Mouse (Mus musculus) G1E (cell line): ENCODE data around the gene Atp4a. TPM values are rescaled to one million over a fixed set of nuclear protein-coding genes. Genes with fewer than 3 reads are reported as not detected.
"Not testable (repeated sequence)": the region's sequence is repeated elsewhere in the genome, so short reads cannot be mapped to it uniquely, and the experiment has no call there.

Experiments used
- ATAC-seq: 2 replicates; pipeline ENCODE4 v1.8.0; 2016; ENCODE audit warnings: mild to moderate bottlenecking; ENCODE audit not compliant: insufficient number of reproducible peaks, poor library complexity, low FRiP score, severe bottlenecking; ENCODE audit errors: extremely low read depth
- DNase-seq: peaks from one replicate; pipeline ENCODE4 v3.0.0; 2012; ENCODE audit warnings: low spot score
- H3K27me3 ChIP-seq: 2 replicates; pipeline ENCODE4 v1.6.1; 2012; ENCODE audit warnings: mild to moderate bottlenecking, low read length, inconsistent platforms; ENCODE audit not compliant: insufficient read depth
- H3K36me3 ChIP-seq: replicated peaks from 2 replicates; pipeline ENCODE3; 2012; ENCODE audit warnings: mild to moderate bottlenecking, inconsistent platforms
- H3K4me1 ChIP-seq: 2 replicates; pipeline ENCODE4 v1.6.1; 2012; ENCODE audit warnings: low read depth, low read length, inconsistent platforms, mixed read lengths; ENCODE audit not compliant: insufficient read depth
- H3K4me3 ChIP-seq: 2 replicates; pipeline ENCODE4 v1.5.1; 2012; ENCODE audit warnings: low read depth, mild to moderate bottlenecking, inconsistent platforms, low read length, moderate library complexity, mixed read lengths
- H3K9me3 ChIP-seq: replicated peaks from 2 replicates; pipeline ENCODE4 v1.6.1; 2012; ENCODE audit warnings: inconsistent platforms
- CTCF ChIP-seq: IDR thresholded peaks from 2 replicates; pipeline ENCODE4 v1.5.1; 2012; ENCODE audit warnings: low read depth, low read length, inconsistent platforms, mixed read lengths
- GATA1 ChIP-seq: IDR thresholded peaks from 2 replicates; pipeline ENCODE4 v1.6.1; 2012; ENCODE audit warnings: borderline replicate concordance, low read length, inconsistent platforms, mixed read lengths
- GATA2 ChIP-seq: IDR thresholded peaks from 2 replicates; pipeline ENCODE4 v1.6.1; 2012; ENCODE audit warnings: low read depth, low read length, inconsistent platforms, borderline replicate concordance
- POLR2AphosphoS5 ChIP-seq: IDR thresholded peaks from 2 replicates; pipeline ENCODE4 v1.6.1; 2012; ENCODE audit warnings: low read depth, low read length, inconsistent platforms; ENCODE audit not compliant: insufficient replicate concordance
- TAL1 ChIP-seq: conservative IDR thresholded peaks from 2 replicates; pipeline ENCODE4 v1.6.1; 2012; ENCODE audit warnings: low read depth, low read length, inconsistent platforms, mixed read lengths
- polyA plus RNA-seq: library from polyadenylated mRNA; stranded (reverse); fragments of >175 nt; gene quantifications from 2 replicates; pipeline ENCODE4 v1.2.3, GENCODE M21; 2012
- total RNA-seq, 2 experiments: library from RNA; stranded (forward) in 1 of 2; stranded (reverse) in 1 of 2; fragments of 200-1000 nt in 1 of 2; fragments of >200 nt in 1 of 2; fragmentation: Nextera tagmentation in 1 of 2; gene quantifications; 2 replicates each; pipeline ENCODE4 v1.2.3; 2014 to 2017

Atp4a gene
- total and polyA plus RNA-seq, 3 experiments: 0.05 TPM; not detected in 2

- DNase-seq: peak; percentile 51
- ATAC-seq: no peak
- H3K36me3 ChIP-seq: peaks cover 73% of the 10 kb centered on the region
- H3K4me3 ChIP-seq: peak overlapping the region; percentile 83
- TF ChIP-seq TAL1: no peak
- H3K4me1 ChIP-seq: peaks cover 49% of the 10 kb centered on the region
- no peaks in the 10 kb centered on the region for H3K9me3 ChIP-seq
- H3K27me3 ChIP-seq: no peaks in the 10 kb centered on the region
These were observed 16.9 kb downstream of the Atp4a start for GRCm38 (mm10) chr7:30728739-30729395.

- TF ChIP-seq POLR2AphosphoS5 (no peak), GATA1 (no peak), TAL1 (no peak), CTCF (no peak), GATA2 (no peak)
- ATAC-seq (peak; percentile 90), DNase-seq (peak; percentile 95)
- Histone ChIP-seq H3K36me3 (peaks cover 78% of the 10 kb centered on the region), H3K9me3 (no peaks in the 10 kb centered on the region), H3K27me3 (no peaks in the 10 kb centered on the region), H3K4me3 (peak within 1 kb of the TSS; percentile 83), H3K4me1 (peaks cover 49% of the 10 kb centered on the region)
These were observed 17.5 kb downstream of the Atp4a start, which contains the start of gene Tmem147 for GRCm38 (mm10) chr7:30729396-30730063. Gene Tmem147 (minus strand): TSS chr7:30729540.

- DNase-seq, H3K27me3 ChIP-seq, ATAC-seq, H3K9me3 ChIP-seq: not testable (repeated sequence)
- H3K4me3 ChIP-seq: peak overlapping the region; percentile 83
- peaks cover 46% of the 10 kb centered on the region for H3K4me1 ChIP-seq
- peaks cover 79% of the 10 kb centered on the region for H3K36me3 ChIP-seq
These were observed 18.2 kb downstream of the Atp4a start for GRCm38 (mm10) chr7:30730064-30730722.

GRCm38 (mm10) chr7:30736211-30736610 lies 24.2 kb downstream of the Atp4a start:
- ATAC-seq: no peak
- Histone ChIP-seq H3K36me3 (peaks cover 82% of the 10 kb centered on the region), H3K9me3 (no peaks in the 10 kb centered on the region), H3K4me3 (no peak overlapping the region), H3K4me1 (0 out of 2 replicates have a peak, but pooled peaks cover 14% of the 10 kb centered on the region), H3K27me3 (no peaks in the 10 kb centered on the region)
- no peak for DNase-seq
- TF ChIP-seq GATA2 (no peak), POLR2AphosphoS5 (no peak), CTCF (no peak), TAL1 (no peak), GATA1 (no peak)

- H3K27me3 ChIP-seq, H3K4me1 ChIP-seq, ATAC-seq, DNase-seq, H3K9me3 ChIP-seq, H3K4me3 ChIP-seq: not testable (repeated sequence)
- H3K36me3 ChIP-seq: peaks cover 34% of the 10 kb centered on the region
These were observed 30.6 kb downstream of the Atp4a start for GRCm38 (mm10) chr7:30742570-30742969.

- peaks cover 27% of the 10 kb centered on the region for H3K36me3 ChIP-seq
- H3K4me3 ChIP-seq, H3K27me3 ChIP-seq, H3K9me3 ChIP-seq, ATAC-seq, DNase-seq, H3K4me1 ChIP-seq: not testable (repeated sequence)
These were observed 31.6 kb downstream of the Atp4a start, which contains the start of gene Gapdhs for GRCm38 (mm10) chr7:30743617-30744016. Gene Gapdhs (minus strand): TSS chr7:30743681.

GRCm38 (mm10) chr7:30744022-30744598 lies 32.1 kb downstream of the Atp4a start:
- ATAC-seq: no peak
- H3K36me3 ChIP-seq: peaks cover 27% of the 10 kb centered on the region
- H3K9me3 ChIP-seq: no peaks in the 10 kb centered on the region
- no peak for TF ChIP-seq GATA1
- TF ChIP-seq TAL1: no peak
- no peak for TF ChIP-seq CTCF
- no peak for TF ChIP-seq POLR2AphosphoS5
- TF ChIP-seq GATA2: no peak
- 0 out of 2 replicates have a peak, but pooled peaks cover 5% of the 10 kb centered on the region for H3K4me1 ChIP-seq
- no peaks in the 10 kb centered on the region for H3K27me3 ChIP-seq
- no peak for DNase-seq
- no peak overlapping the region for H3K4me3 ChIP-seq
